Comparison of ENCODE assay signal across 25 mouse cellular contexts in genomic region chr7:98871882-98872281, GRCm38 (mm10). TPM values are rescaled to one million over a fixed set of nuclear protein-coding genes. Genes with fewer than 3 reads are reported as not detected.
DNase-seq lines count a peak whose midpoint lies in the region; ATAC-seq and TF ChIP-seq lines count a peak whose summit lies in the region.
"Had no signal": no experiment of that assay in that cellular context is flagged by ENCODE, and none has a peak within 500 bp of the region (broad histone marks: within the 10 kb centered on the region; RNA-seq: fewer than 3 reads in every experiment).

No protein-coding gene starts in this region.

- H3K9ac ChIP-seq in limb, embryonic 14.5 days (ENCODE audit: low read depth, low read length, severe bottlenecking), result no peak overlapping the region
- H3K9ac ChIP-seq: intestine, embryonic 15.5 days; liver, embryonic 15.5 days; neural tube, embryonic 13.5 days had no signal

- no peaks in the 10 kb centered on the region for H3K36me3 ChIP-seq in limb, embryonic 14.5 days (ENCODE audit: control insufficient read depth, insufficient read depth, low read length)
- no peaks in the 10 kb centered on the region for H3K36me3 ChIP-seq in thymus, adult 2 months (ENCODE audit: control insufficient read depth, insufficient read depth, low read length)
- H3K36me3 ChIP-seq: G1E; hindbrain, embryonic 10.5 days; intestine, embryonic 15.5 days; liver, embryonic 15.5 days; neural tube, embryonic 13.5 days had no signal

- ATAC-seq in cerebellum, adult (ENCODE audit: insufficient number of reproducible peaks, low FRiP score, low TSS enrichment), result no peak
- no peak for ATAC-seq in limb, embryonic 14.5 days (ENCODE audit: low FRiP score, low read depth)
- ATAC-seq: activated CD4-positive, CD25-positive, alpha-beta regulatory T cell, adult 4 months; hindbrain, embryonic 16.5 days; intestine, embryonic 15.5 days; midbrain, embryonic 16.5 days had no signal

- no peak overlapping the region for H3K27ac ChIP-seq in limb, embryonic 14.5 days (replicated peaks; ENCODE audit: low read depth, low read length)
- no peak overlapping the region for H3K27ac ChIP-seq in thymus, adult 2 months (ENCODE audit: control insufficient read depth, insufficient read depth, low read length)
- H3K27ac ChIP-seq: layer of hippocampus, adult 2 months; liver, embryonic 15.5 days; neural tube, embryonic 13.5 days had no signal

- peak; percentile 32 to 40 for DNase-seq in cerebellum, postnatal 10 days
- peak; percentile 42 for DNase-seq in kidney, postnatal 14 days
- DNase-seq in kidney, adult 9 months, result no peak
- DNase-seq in lung, postnatal 10 days, result peak; percentile 44
- DNase-seq in lung, adult 2 months, result no peak
- peak; percentile 31 for DNase-seq in limb, embryonic 14.5 days (ENCODE audit: low spot score)
- no peak for DNase-seq in thymus, adult 2 months
- DNase-seq: adrenal gland, adult 8-10 months; cerebellum, adult 8-10 months; liver; retina, postnatal 1 day; right cerebral cortex, postnatal 4 days; thymus, postnatal 25 days had no signal

- TF ChIP-seq CTCF in lung, adult 2 months (IDR thresholded peaks at IDR 0.05; ENCODE audit: insufficient read depth, low read length), result no peak
- no peak for TF ChIP-seq CTCF in thymus, adult 2 months (IDR thresholded peaks at IDR 0.05; ENCODE audit: borderline replicate concordance, control insufficient read depth, extremely low read depth, insufficient read depth, low read length, poor library complexity)

- H3K4me3 ChIP-seq in lung, adult 2 months (replicated peaks; ENCODE audit: extremely low read depth, low read depth, low read length), result no peak overlapping the region
- no peak overlapping the region for H3K4me3 ChIP-seq in limb, embryonic 14.5 days (replicated peaks; ENCODE audit: low read length)
- no peak overlapping the region for H3K4me3 ChIP-seq in thymus, adult 2 months (ENCODE audit: control insufficient read depth, insufficient read depth, low read length)
- H3K4me3 ChIP-seq: hindbrain, embryonic 10.5 days; intestine, embryonic 15.5 days; layer of hippocampus, adult 2 months; liver, embryonic 15.5 days; myocyte; neural tube, embryonic 13.5 days had no signal

- no peaks in the 10 kb centered on the region; the same call in 1 of the 2 replicates for H3K4me1 ChIP-seq in lung, adult 2 months (ENCODE audit: control insufficient read depth, insufficient read depth, low read length)
- peaks cover 65% of the 10 kb centered on the region for H3K4me1 ChIP-seq in limb, embryonic 14.5 days (ENCODE audit: control insufficient read depth, insufficient read depth, low read length)
- no peaks in the 10 kb centered on the region for H3K4me1 ChIP-seq in thymus, adult 2 months (replicated peaks; ENCODE audit: control insufficient read depth, insufficient read depth, low read length)
- H3K4me1 ChIP-seq: liver, embryonic 15.5 days had no signal

- no peak for TF ChIP-seq POLR2A in lung, adult 2 months (IDR thresholded peaks at IDR 0.05; ENCODE audit: borderline replicate concordance, extremely low read depth, low read depth, low read length)
- TF ChIP-seq POLR2A in limb, embryonic 14.5 days (IDR thresholded peaks at IDR 0.05; ENCODE audit: borderline replicate concordance, extremely low read depth, insufficient read depth, insufficient read length), result no peak
- TF ChIP-seq POLR2A in thymus, adult 2 months (IDR thresholded peaks at IDR 0.05; ENCODE audit: control insufficient read depth, extremely low read depth, insufficient read depth, low read length, poor library complexity), result no peak

- H3K9me3 ChIP-seq in limb, embryonic 14.5 days (ENCODE audit: control insufficient read depth, low read length), result no peaks in the 10 kb centered on the region
- H3K9me3 ChIP-seq: G1E; hindbrain, embryonic 10.5 days; intestine, embryonic 15.5 days; liver, embryonic 15.5 days; neural tube, embryonic 13.5 days had no signal

- H3K27me3 ChIP-seq in limb, embryonic 14.5 days (ENCODE audit: control insufficient read depth, insufficient read depth, low read length), result no peaks in the 10 kb centered on the region
- no peaks in the 10 kb centered on the region for H3K27me3 ChIP-seq in thymus, adult 2 months (ENCODE audit: control insufficient read depth, insufficient read depth, low read length)
- H3K27me3 ChIP-seq: intestine, embryonic 15.5 days had no signal

- 56% methylated on average over 12 of the region's 12 CpGs for WGBS in lung, adult 2 months
- WGBS in limb, embryonic 14.5 days, result 44% methylated on average over 12 of the region's 12 CpGs
- 65% methylated on average over 12 of the region's 12 CpGs for WGBS in thymus, adult 2 months

- peak overlapping the region; percentile 10; the same call in 1 of the 2 replicates for H3K4me2 ChIP-seq in limb, embryonic 14.5 days (replicated peaks; ENCODE audit: low read depth, low read length, severe bottlenecking)
- H3K4me2 ChIP-seq: heart, embryonic 11.5 days; intestine, embryonic 15.5 days; liver, embryonic 15.5 days; neural tube, embryonic 13.5 days had no signal

RNA-seq across cellular contexts. Expression of gene Wnt11, which starts 37.0 kb away (rescaled TPM):
- 35.1 and 47.3 TPM in 2 replicates for polyA plus RNA-seq in lung, adult 2 months (2012; rRNA removed)
- 115 and 178 TPM in 2 replicates for polyA plus RNA-seq in limb, embryonic 14.5 days (2012; rRNA removed)
- 39.1 and 40.1 TPM in 2 replicates for polyA plus RNA-seq in limb, embryonic 14.5 days (2014; fragmentation: Nextera tagmentation; extraction: Ambion mirVana)
- 7.0 and 9.2 TPM in 2 replicates for polyA plus RNA-seq in thymus, adult 2 months (2012; rRNA removed)
- polyA plus RNA-seq: activated CD4-positive, CD25-positive, alpha-beta regulatory T cell, adult 4 months; G1E had no signal

Comparison
In these comparisons a context has a peak if more than half of its experiments do, and no peak if none do; other contexts are left out.
1. DNase-seq: peak in cerebellum, postnatal 10 days (2 of 2), kidney, postnatal 14 days (single experiment), lung, postnatal 10 days (single experiment) and limb, embryonic 14.5 days (single experiment); none in kidney, adult 9 months (single experiment), lung, adult 2 months (single experiment) and thymus, adult 2 months (single experiment).